Mouse (Mus musculus): ENCODE data around the gene Zfp746. TPM values are rescaled to one million over a fixed set of nuclear protein-coding genes. Genes with fewer than 3 reads are reported as not detected.

The Zfp746 gene
- polyA plus RNA-seq, 1 experiment from 2014 or later, result 28.0 TPM

DNA sequence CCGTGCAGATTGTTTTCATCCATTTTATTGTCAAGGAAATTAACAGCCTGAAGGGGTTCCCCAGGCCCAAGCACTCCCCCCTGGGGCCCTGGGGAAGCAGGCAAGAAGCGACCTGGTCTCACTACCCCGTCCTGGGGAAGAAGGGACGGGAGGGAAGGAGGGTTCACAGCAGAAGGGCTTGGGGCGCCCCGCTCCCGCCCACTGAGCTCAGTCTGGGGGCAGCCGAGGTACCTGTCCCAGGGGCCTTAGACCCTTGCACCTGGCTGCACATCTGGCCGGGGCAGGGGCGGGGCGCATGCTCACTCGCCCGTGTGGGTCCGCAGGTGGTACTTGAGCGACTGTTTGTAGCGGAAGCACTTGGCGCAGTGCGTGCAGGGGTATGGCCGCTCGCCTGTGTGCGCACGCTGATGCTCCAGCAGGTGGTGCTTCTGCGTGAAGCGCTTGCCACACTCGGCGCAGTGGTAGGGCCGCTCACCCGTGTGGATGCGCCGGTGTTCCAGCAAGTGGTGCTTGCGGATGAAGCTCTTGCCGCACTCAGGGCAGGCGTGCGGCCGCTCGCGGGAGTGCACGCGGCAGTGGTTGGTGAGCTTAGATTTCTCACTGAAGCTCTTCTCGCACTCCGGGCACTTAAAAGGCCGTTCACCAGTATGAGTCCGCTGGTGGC, 61.9 kb downstream of the Zfp746 start:
- peak; percentile 55; the same call in 1 of the 2 replicates for ATAC-seq (ENCODE audit: low FRiP score, low TSS enrichment)
- peaks cover 73% of the 10 kb centered on the region for H3K36me3 ChIP-seq (ENCODE audit: control insufficient read depth, insufficient read depth, low read length)
- peak; percentile 42 for DNase-seq
- H3K4me3 ChIP-seq (replicated peaks; ENCODE audit: low read depth, low read length), result no peak overlapping the region
- peaks cover 6% of the 10 kb centered on the region; the same call in 1 of the 2 replicates for H3K4me1 ChIP-seq (ENCODE audit: control insufficient read depth, insufficient read depth, low read length)
- H3K4me2 ChIP-seq (ENCODE audit: low read length), result no peak overlapping the region
- H3K27ac ChIP-seq (replicated peaks; ENCODE audit: low read depth, low read length), result no peak overlapping the region
- H3K27me3 ChIP-seq (ENCODE audit: control insufficient read depth, insufficient read depth, low read length), result no peaks in the 10 kb centered on the region
- WGBS, result 72% methylated on average over 43 of the region's 43 CpGs
- H3K9me3 ChIP-seq (ENCODE audit: control insufficient read depth, low read length), result peaks cover 17% of the 10 kb centered on the region
- H3K9ac ChIP-seq (replicated peaks; ENCODE audit: low read length), result no peak overlapping the region

GRCm38 (mm10) chr6:48022672-48023071, 63.7 kb downstream of the Zfp746 start:
- DNase-seq (no peak), ATAC-seq (ENCODE audit: low FRiP score, low TSS enrichment) (no peak)
- H3K27me3 ChIP-seq (ENCODE audit: control insufficient read depth, insufficient read depth, low read length), result no peaks in the 10 kb centered on the region
- H3K4me3 ChIP-seq (replicated peaks; ENCODE audit: low read depth, low read length), result no peak overlapping the region
- H3K9me3 ChIP-seq (ENCODE audit: control insufficient read depth, low read length), result peaks cover 17% of the 10 kb centered on the region
- WGBS, result 86% methylated on average over 2 of the region's 2 CpGs
- H3K27ac ChIP-seq (replicated peaks; ENCODE audit: low read depth, low read length), result no peak overlapping the region
- H3K36me3 ChIP-seq (ENCODE audit: control insufficient read depth, insufficient read depth, low read length), result peaks cover 61% of the 10 kb centered on the region
- peaks cover 6% of the 10 kb centered on the region; the same call in 1 of the 2 replicates for H3K4me1 ChIP-seq (ENCODE audit: control insufficient read depth, insufficient read depth, low read length)
- no peak overlapping the region for H3K9ac ChIP-seq (replicated peaks; ENCODE audit: low read length)
- no peak overlapping the region for H3K4me2 ChIP-seq (ENCODE audit: low read length)

DNA sequence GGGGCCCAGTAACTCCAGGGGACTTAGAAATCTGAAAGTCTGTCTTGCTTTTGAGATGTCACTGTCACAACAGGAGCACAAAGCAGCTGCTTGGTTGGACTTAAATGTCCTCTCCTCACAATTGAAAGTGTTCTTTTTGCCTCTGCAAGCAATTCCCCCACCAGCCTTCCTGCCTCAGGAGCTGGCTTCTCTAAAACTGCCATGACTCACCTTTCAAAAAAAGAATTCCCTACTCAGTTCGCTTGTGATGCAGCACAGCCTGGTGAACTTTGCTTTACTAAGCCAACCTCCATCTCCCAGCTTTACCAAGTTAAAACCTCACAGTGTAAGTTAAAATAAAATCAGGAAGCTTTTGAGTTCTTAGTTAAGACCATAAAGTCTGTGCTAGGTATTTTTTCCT, 64.7 kb downstream of the Zfp746 start:
- Histone ChIP-seq H3K9ac (replicated peaks; ENCODE audit: low read length) (no peak overlapping the region), H3K4me2 (ENCODE audit: low read length) (no peak overlapping the region), H3K4me3 (replicated peaks; ENCODE audit: low read depth, low read length) (no peak overlapping the region), H3K27me3 (ENCODE audit: control insufficient read depth, insufficient read depth, low read length) (no peaks in the 10 kb centered on the region), H3K36me3 (ENCODE audit: control insufficient read depth, insufficient read depth, low read length) (peaks cover 51% of the 10 kb centered on the region), H3K9me3 (ENCODE audit: control insufficient read depth, low read length) (peaks cover 17% of the 10 kb centered on the region), H3K4me1 (ENCODE audit: control insufficient read depth, insufficient read depth, low read length) (peaks cover 6% of the 10 kb centered on the region; the same call in 1 of the 2 replicates), H3K27ac (replicated peaks; ENCODE audit: low read depth, low read length) (no peak overlapping the region)
- DNase-seq (no peak), ATAC-seq (ENCODE audit: low FRiP score, low TSS enrichment) (no peak)
- WGBS, result 85% methylated on average over 1 of the region's 1 CpGs

DNA sequence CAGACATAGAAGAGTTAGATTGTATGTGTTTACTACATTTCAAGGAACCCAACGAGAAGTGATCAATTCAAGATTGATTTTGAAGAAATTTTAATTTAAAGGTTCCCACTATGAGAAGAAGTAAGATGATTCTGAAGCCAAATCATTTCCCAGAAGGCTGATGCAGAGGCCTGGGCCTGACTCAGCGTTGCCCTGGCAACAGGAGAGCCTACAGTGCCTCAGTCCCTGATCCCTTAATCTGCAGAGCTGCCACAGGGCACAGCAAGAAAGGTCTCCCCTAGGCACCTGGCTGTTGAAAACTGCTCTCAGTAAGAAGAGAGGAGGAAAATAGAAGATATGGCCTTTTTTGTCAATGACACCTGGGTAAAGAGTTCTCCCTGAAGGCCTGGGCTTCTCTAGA, 66.4 kb downstream of the Zfp746 start:
- Histone ChIP-seq H3K4me2 (ENCODE audit: low read length) (no peak overlapping the region), H3K9me3 (ENCODE audit: control insufficient read depth, low read length) (peaks cover 11% of the 10 kb centered on the region), H3K9ac (replicated peaks; ENCODE audit: low read length) (no peak overlapping the region), H3K36me3 (ENCODE audit: control insufficient read depth, insufficient read depth, low read length) (peaks cover 34% of the 10 kb centered on the region), H3K27me3 (ENCODE audit: control insufficient read depth, insufficient read depth, low read length) (no peaks in the 10 kb centered on the region), H3K4me3 (replicated peaks; ENCODE audit: low read depth, low read length) (no peak overlapping the region), H3K27ac (replicated peaks; ENCODE audit: low read depth, low read length) (peak overlapping the region; percentile 52; the same call in 1 of the 2 replicates), H3K4me1 (ENCODE audit: control insufficient read depth, insufficient read depth, low read length) (peaks cover 6% of the 10 kb centered on the region; the same call in 1 of the 2 replicates)
- DNase-seq (peak; percentile 70), ATAC-seq (ENCODE audit: low FRiP score, low TSS enrichment) (no peak)
- 41% methylated on average over 2 of the region's 2 CpGs for WGBS

DNA sequence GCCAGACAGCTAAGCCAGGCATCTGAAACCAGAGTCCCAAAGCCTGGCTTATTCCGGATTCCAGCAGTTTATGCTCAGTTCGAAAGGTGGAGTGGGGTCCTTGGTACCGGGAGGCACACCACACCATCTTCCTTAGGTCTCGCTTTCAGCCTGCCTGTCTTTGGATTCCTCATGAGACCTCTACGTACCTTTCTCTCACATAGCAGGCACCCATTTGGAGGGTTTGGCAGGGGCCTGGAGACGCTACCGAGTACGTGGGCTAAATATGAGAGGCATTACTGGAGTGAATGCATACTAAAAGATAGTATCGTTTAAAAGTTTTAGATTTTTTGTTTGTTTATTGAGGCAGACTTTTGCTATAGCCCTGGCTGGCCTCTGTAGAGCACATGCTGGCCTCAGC, 69.6 kb downstream of the Zfp746 start:
- Histone ChIP-seq H3K9ac (replicated peaks; ENCODE audit: low read length) (no peak overlapping the region), H3K4me1 (ENCODE audit: control insufficient read depth, insufficient read depth, low read length) (peaks cover 6% of the 10 kb centered on the region; the same call in 1 of the 2 replicates), H3K27me3 (ENCODE audit: control insufficient read depth, insufficient read depth, low read length) (no peaks in the 10 kb centered on the region), H3K4me3 (replicated peaks; ENCODE audit: low read depth, low read length) (no peak overlapping the region), H3K9me3 (ENCODE audit: control insufficient read depth, low read length) (no peaks in the 10 kb centered on the region), H3K27ac (replicated peaks; ENCODE audit: low read depth, low read length) (no peak overlapping the region), H3K36me3 (ENCODE audit: control insufficient read depth, insufficient read depth, low read length) (0 out of 2 replicates have a peak, but pooled peaks cover 7% of the 10 kb centered on the region), H3K4me2 (ENCODE audit: low read length) (no peak overlapping the region)
- DNase-seq (no peak), ATAC-seq (ENCODE audit: low FRiP score, low TSS enrichment) (no peak)
- 92% methylated on average over 9 of the region's 9 CpGs for WGBS

GRCm38 (mm10) chr6:48016090-48016521, 70.3 kb downstream of the Zfp746 start:
- Histone ChIP-seq H3K4me1 (ENCODE audit: control insufficient read depth, insufficient read depth, low read length) (peaks cover 6% of the 10 kb centered on the region; the same call in 1 of the 2 replicates), H3K4me3 (replicated peaks; ENCODE audit: low read depth, low read length) (peak overlapping the region; percentile 41), H3K4me2 (ENCODE audit: low read length) (peak overlapping the region; percentile 66), H3K27me3 (ENCODE audit: control insufficient read depth, insufficient read depth, low read length) (no peaks in the 10 kb centered on the region), H3K9ac (replicated peaks; ENCODE audit: low read length) (peak overlapping the region; percentile 58), H3K9me3 (ENCODE audit: control insufficient read depth, low read length) (no peaks in the 10 kb centered on the region), H3K27ac (replicated peaks; ENCODE audit: low read depth, low read length) (no peak overlapping the region), H3K36me3 (ENCODE audit: control insufficient read depth, insufficient read depth, low read length) (0 out of 2 replicates have a peak, but pooled peaks cover 5% of the 10 kb centered on the region)
- DNase-seq, result peak; percentile 89
- peak; percentile 92 for ATAC-seq (ENCODE audit: low FRiP score, low TSS enrichment)
- WGBS, result under 1% methylated on average over 24 of the region's 24 CpGs

Small RNA genes within 50 kb of the gene (microRNA-seq; reads per million reads assigned to microRNA genes)
- gene Gm24563, result 0.44 reads per million

Other genes starting within 250 kb of the Zfp746 start
- 18.4 and 19.7 TPM in 2 replicates for gene Zfp282, start 209.4 kb downstream of the Zfp746 start, polyA plus RNA-seq (2014; fragmentation: Nextera tagmentation; extraction: Ambion mirVana)
- 11.7 and 16.4 TPM in 2 replicates for gene Zfp212, start 166.1 kb downstream of the Zfp746 start, polyA plus RNA-seq (2014; fragmentation: Nextera tagmentation; extraction: Ambion mirVana)
- 14.0 and 17.9 TPM in 2 replicates for gene Zfp956, start 133.2 kb downstream of the Zfp746 start, polyA plus RNA-seq (2014; fragmentation: Nextera tagmentation; extraction: Ambion mirVana)
- 10.1 and 11.0 TPM in 2 replicates for gene Zfp777, start 37.7 kb downstream of the Zfp746 start, polyA plus RNA-seq (2014; fragmentation: Nextera tagmentation; extraction: Ambion mirVana)

All from midbrain, embryonic 14.5 days (tissue).